Mouse (Mus musculus) midbrain, postnatal 0 days (tissue): ENCODE measurements around the gene Rita1. TPM values are rescaled to one million over a fixed set of nuclear protein-coding genes. Genes with fewer than 3 reads are reported as not detected.

Experiments used
- ATAC-seq: fragments of 200-750 bp; cut with Nextera tagmentation; 2 replicates; pipeline ENCODE4 v1.8.0; 2017; ENCODE audit warnings: moderate number of reproducible peaks, mild to moderate bottlenecking, moderate TSS enrichment, moderate library complexity; ENCODE audit not compliant: low FRiP score
- DNase-seq: peaks from one replicate; pipeline ENCODE4 v3.0.0-alpha.2; 2015; ENCODE audit warnings: low spot score
- H3K27ac ChIP-seq: fragments of 300-500 bp; sonication (generic); 2 replicates; pipeline ENCODE4 v1.5.1; 2014; ENCODE audit warnings: low read depth, mild to moderate bottlenecking, low read length, mixed read lengths
- H3K27me3 ChIP-seq: fragments of 300-500 bp; sonication (generic); 2 replicates; pipeline ENCODE4 v1.6.1; 2014; ENCODE audit warnings: low read length, control low read depth, mixed read lengths; ENCODE audit not compliant: insufficient read depth
- H3K36me3 ChIP-seq: fragments of 300-500 bp; sonication (generic); 2 replicates; pipeline ENCODE4 v1.6.1; 2014; ENCODE audit warnings: low read length, control low read depth, mixed read lengths; ENCODE audit not compliant: insufficient read depth
- H3K4me1 ChIP-seq: fragments of 300-500 bp; sonication (generic); 2 replicates; pipeline ENCODE4 v1.6.1; 2014; ENCODE audit warnings: mild to moderate bottlenecking, control low read depth, antibody characterized with exemption, low read length, mixed read lengths; ENCODE audit not compliant: insufficient read depth
- H3K4me2 ChIP-seq: fragments of 300-500 bp; sonication (generic); 2 replicates; pipeline ENCODE4 v1.6.1; 2014; ENCODE audit warnings: low read depth, mild to moderate bottlenecking, low read length, mixed read lengths; ENCODE audit not compliant: poor library complexity, severe bottlenecking
- H3K4me3 ChIP-seq: fragments of 300-500 bp; sonication (generic); 2 replicates; pipeline ENCODE4 v1.5.1; 2014; ENCODE audit warnings: low read depth, mild to moderate bottlenecking, low read length, moderate library complexity
- H3K9ac ChIP-seq: fragments of 300-500 bp; sonication (generic); replicated peaks from 2 replicates; pipeline ENCODE4 v1.6.1; 2014; ENCODE audit warnings: mild to moderate bottlenecking, low read length, moderate library complexity, mixed read lengths; ENCODE audit not compliant: poor library complexity, severe bottlenecking
- H3K9me3 ChIP-seq: fragments of 300-500 bp; sonication (generic); 2 replicates; pipeline ENCODE4 v1.6.1; 2016; ENCODE audit warnings: low read length, control low read depth
- CTCF ChIP-seq: IDR thresholded peaks from 2 replicates; pipeline ENCODE4 v1.5.1; 2016; ENCODE audit warnings: antibody characterized with exemption, mild to moderate bottlenecking
- WGBS: fragments of 180-500 bp; shearing (Covaris S2); extraction: QIAGEN DNeasy Blood & Tissue Kit; methylation state at CpG from one replicate; pipeline ENCODE4 v1.1.7; 2014; 5-methylcytosine and 5-hydroxymethylcytosine counted together
- polyA plus RNA-seq: library from polyadenylated mRNA; unstranded; fragments of >200 nt; fragmentation: Nextera tagmentation; extraction: Ambion mirVana; gene quantifications from 2 replicates; pipeline ENCODE4 v1.2.1, GENCODE M21; 2015
- total RNA-seq: library from RNA; depleted of rRNA; stranded (reverse); fragments of >200 nt; gene quantifications from 2 replicates; pipeline ENCODE4 v1.2.3, GENCODE M21; 2014

The Rita1 gene
- total and polyA plus RNA-seq, 2 experiments from 2014 or later: 31.4 to 43.6 TPM

- TF ChIP-seq CTCF: no peak
- Histone ChIP-seq H3K9ac (no peak overlapping the region), H3K4me1 (no peaks in the 10 kb centered on the region), H3K4me2 (no peak overlapping the region), H3K4me3 (no peak overlapping the region), H3K27ac (no peak overlapping the region), H3K36me3 (peaks cover 54% of the 10 kb centered on the region), H3K9me3 (no peaks in the 10 kb centered on the region), H3K27me3 (no peaks in the 10 kb centered on the region)
- 89% methylated on average over 10 of the region's 10 CpGs for WGBS
- DNase-seq: no peak
- no peak for ATAC-seq
Measured at GRCm38 (mm10) chr5:120624427-120624826, 12.0 kb upstream of the Rita1 start.

- TF ChIP-seq CTCF: no peak
- no peaks in the 10 kb centered on the region for H3K4me1 ChIP-seq
- H3K27ac ChIP-seq: no peak overlapping the region
- H3K4me3 ChIP-seq: no peak overlapping the region
- WGBS: 72% methylated on average over 5 of the region's 5 CpGs
- H3K36me3 ChIP-seq: peaks cover 60% of the 10 kb centered on the region
- DNase-seq: peak; percentile 27
- H3K4me2 ChIP-seq: no peak overlapping the region
- no peak for ATAC-seq
- no peak overlapping the region for H3K9ac ChIP-seq
- H3K27me3 ChIP-seq: no peaks in the 10 kb centered on the region
- H3K9me3 ChIP-seq: no peaks in the 10 kb centered on the region
Measured at GRCm38 (mm10) chr5:120622198-120622851, 9.9 kb upstream of the Rita1 start.

GRCm38 (mm10) chr5:120621846-120622197 is 9.4 kb upstream of the Rita1 start:
- WGBS: 78% methylated on average over 10 of the region's 10 CpGs
- no peaks in the 10 kb centered on the region for H3K9me3 ChIP-seq
- no peaks in the 10 kb centered on the region for H3K27me3 ChIP-seq
- no peak overlapping the region for H3K4me2 ChIP-seq
- no peaks in the 10 kb centered on the region for H3K4me1 ChIP-seq
- ATAC-seq (no peak), DNase-seq (peak; percentile 47)
- no peak for TF ChIP-seq CTCF
- peaks cover 60% of the 10 kb centered on the region for H3K36me3 ChIP-seq
- no peak overlapping the region for H3K9ac ChIP-seq
- no peak overlapping the region for H3K4me3 ChIP-seq
- no peak overlapping the region for H3K27ac ChIP-seq

- peak; percentile 18; the same call in 1 of the 2 replicates for ATAC-seq
Measured at GRCm38 (mm10) chr5:120621078-120621765, 8.8 kb upstream of the Rita1 start.

GRCm38 (mm10) chr5:120620375-120621077 is 8.1 kb upstream of the Rita1 start:
- 71% methylated on average over 18 of the region's 18 CpGs for WGBS
- peak; percentile 99 for TF ChIP-seq CTCF
- no peak overlapping the region for H3K4me2 ChIP-seq
- DNase-seq (peak; percentile 78), ATAC-seq (peak; percentile 29)
- H3K9ac ChIP-seq: no peak overlapping the region
- no peak overlapping the region for H3K27ac ChIP-seq
- no peaks in the 10 kb centered on the region for H3K9me3 ChIP-seq
- no peak overlapping the region for H3K4me3 ChIP-seq
- H3K4me1 ChIP-seq: no peaks in the 10 kb centered on the region
- H3K27me3 ChIP-seq: no peaks in the 10 kb centered on the region
- H3K36me3 ChIP-seq: peaks cover 55% of the 10 kb centered on the region

More at GRCm38 (mm10) chr5:120621078-120621765, 8.8 kb upstream of the Rita1 start:
- no peak for DNase-seq
- no peak overlapping the region for H3K9ac ChIP-seq
- H3K4me1 ChIP-seq: no peaks in the 10 kb centered on the region
- WGBS: 90% methylated on average over 23 of the region's 23 CpGs
- no peak overlapping the region for H3K27ac ChIP-seq
- peaks cover 60% of the 10 kb centered on the region for H3K36me3 ChIP-seq
- H3K27me3 ChIP-seq: no peaks in the 10 kb centered on the region
- no peak overlapping the region for H3K4me3 ChIP-seq
- H3K4me2 ChIP-seq: no peak overlapping the region
- no peaks in the 10 kb centered on the region for H3K9me3 ChIP-seq
- TF ChIP-seq CTCF: no peak

GRCm38 (mm10) chr5:120619201-120619600 is 6.8 kb upstream of the Rita1 start:
- H3K36me3 ChIP-seq: peaks cover 42% of the 10 kb centered on the region
- H3K4me3 ChIP-seq: no peak overlapping the region
- ATAC-seq (no peak), DNase-seq (peak; percentile 56)
- 14% methylated on average over 5 of the region's 5 CpGs for WGBS
- H3K9ac ChIP-seq: no peak overlapping the region
- H3K9me3 ChIP-seq: no peaks in the 10 kb centered on the region
- H3K4me1 ChIP-seq: no peaks in the 10 kb centered on the region
- no peak overlapping the region for H3K27ac ChIP-seq
- H3K27me3 ChIP-seq: no peaks in the 10 kb centered on the region
- H3K4me2 ChIP-seq: no peak overlapping the region
- TF ChIP-seq CTCF: peak; percentile 86
